In genomic region chr6:114012834-114013233, GRCm38 (mm10) we compare ENCODE assay signal across 8 mouse cellular contexts. TPM values are rescaled to one million over a fixed set of nuclear protein-coding genes. Genes with fewer than 3 reads are reported as not detected.
DNase-seq lines count a peak whose midpoint lies in the region.

No protein-coding gene starts in this region.

- peak; percentile 10 for DNase-seq in adrenal gland, postnatal 25 days
- DNase-seq in embryo, embryonic 10 days (ENCODE audit: low spot score): peak; percentile 63
- peak; percentile 86 to 87 for DNase-seq in kidney, adult 8-10 months
- DNase-seq in lung, adult 18-20 months: peak; percentile 27 to 47
- DNase-seq in thymus, postnatal 4 days: no peak
- no peak for DNase-seq in layer of hippocampus, postnatal 14 days (ENCODE audit: low spot score in 2 of 2)
- DNase-seq in thymus, postnatal 25 days: no peak
- DNase-seq in right cerebral cortex, postnatal 4 days: no peak

RNA-seq across cellular contexts. Expression of gene Atp2b2, which starts 29.6 kb away (rescaled TPM):
- 3.8 and 8.1 TPM in 2 replicates for total RNA-seq in adrenal gland, postnatal 25 days (2021)
- total RNA-seq in layer of hippocampus, postnatal 14 days (2021): 100 to 1,000 TPM; 310 to 322 TPM

Comparison
In these comparisons a context has a peak if more than half of its experiments do, and no peak if none do; other contexts are left out.
1. DNase-seq: peak in adrenal gland, postnatal 25 days (single experiment), embryo, embryonic 10 days (single experiment), kidney, adult 8-10 months (2 of 2) and lung, adult 18-20 months (2 of 2); none in thymus, postnatal 4 days (single experiment), layer of hippocampus, postnatal 14 days (0 of 2), thymus, postnatal 25 days (single experiment) and right cerebral cortex, postnatal 4 days (single experiment).
2. RNA of gene Atp2b2, which starts 29.6 kb away (total RNA-seq): 310 to 322 TPM in layer of hippocampus, postnatal 14 days; 3.8 to 8.1 TPM in adrenal gland, postnatal 25 days; every median in the first group is over 10 times any median in the second.